Mouse (Mus musculus) left cerebral cortex, adult 2 months (tissue): ENCODE data around the gene Camk1d. TPM values are rescaled to one million over a fixed set of nuclear protein-coding genes. Genes with fewer than 3 reads are reported as not detected.

Source experiments
- DNase-seq, 2 experiments: peaks; one replicate each; pipeline ENCODE4 v3.0.0; 2021 to 2022; ENCODE audit warnings: low spot score in 2 of 2, mixed read lengths in 1 of 2; ENCODE audit errors: extremely low spot score in 1 of 2
- H3K27ac ChIP-seq: fragments of 200-600 bp; 2 replicates; pipeline ENCODE4 v1.8.1; 2022
- H3K4me3 ChIP-seq: fragments of 200-600 bp; 2 replicates; pipeline ENCODE4 v1.8.1; 2022
- CTCF ChIP-seq: fragments of 200-600 bp; IDR thresholded peaks from 2 replicates; pipeline ENCODE4 v1.8.1; 2022; ENCODE audit warnings: antibody characterized with exemption, mild to moderate bottlenecking, moderate library complexity
- intact Hi-C: fragments of 180-260 bp; cut with DNase I; formaldehyde crosslinking; loops from one replicate; pipeline ENCODE4 v1.15.1; 2025
- total RNA-seq, 2 experiments: library from RNA; stranded (reverse); gene quantifications; 2 replicates each; pipeline ENCODE4 v1.2.3; 2021

The Camk1d gene
- total RNA-seq, 2 experiments from 2014 or later = 129 to 132 TPM

GRCm38 (mm10) chr2:5733300-5734085, 19.2 kb upstream of the Camk1d start:
- intact Hi-C loops = no loop called here
- TF ChIP-seq CTCF = no peak
- Histone ChIP-seq H3K4me3 (no peak overlapping the region), H3K27ac (no peak overlapping the region)
- no peak for DNase-seq

GRCm38 (mm10) chr2:5732047-5732446, 17.7 kb upstream of the Camk1d start:
- intact Hi-C loops = no loop called here
- TF ChIP-seq CTCF = no peak
- DNase-seq = no peak
- Histone ChIP-seq H3K27ac (no peak overlapping the region), H3K4me3 (no peak overlapping the region)

DNA sequence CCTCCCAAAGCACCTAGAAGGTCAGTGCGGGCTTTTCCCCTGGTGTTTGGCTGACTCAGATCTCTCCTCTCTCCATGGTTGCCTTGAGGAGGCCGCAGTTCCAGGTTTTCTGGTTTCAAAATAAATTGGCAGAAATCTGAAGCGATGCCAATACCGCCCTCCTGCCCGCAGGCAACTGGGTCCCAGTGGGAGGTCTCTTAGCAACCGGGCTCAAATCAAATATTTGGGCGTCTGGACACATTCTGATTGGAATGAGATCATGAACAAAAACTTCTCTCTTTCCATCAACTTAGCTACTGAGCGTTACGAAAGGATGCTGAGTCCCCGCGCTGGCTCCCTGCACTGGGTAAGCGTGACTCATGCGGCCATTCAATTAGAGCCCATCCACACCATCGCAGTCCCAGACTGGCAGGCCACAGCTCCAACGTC, 16.1 kb upstream of the Camk1d start:
- H3K27ac ChIP-seq = no peak overlapping the region

DNA sequence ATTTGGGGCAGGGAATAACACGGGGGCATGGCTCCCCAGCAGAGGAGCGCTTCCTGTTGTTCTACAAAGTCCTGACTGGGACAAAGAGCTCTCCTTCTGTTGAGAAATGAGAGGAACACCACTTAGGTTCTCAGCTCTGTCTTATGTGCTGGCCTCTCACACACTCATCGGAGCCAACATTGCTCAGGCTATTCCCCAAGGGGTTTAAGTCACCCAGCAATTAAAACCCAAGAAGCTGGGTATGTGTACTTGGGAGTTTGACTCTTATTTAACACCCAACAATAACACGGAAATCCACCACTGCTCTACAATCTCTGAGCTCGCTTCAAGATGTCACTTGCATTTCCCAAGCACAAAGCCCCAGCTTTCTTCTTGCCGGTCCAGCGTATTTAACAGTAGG, 15.6 kb upstream of the Camk1d start:
- no peak for TF ChIP-seq CTCF
- DNase-seq = no peak
- Histone ChIP-seq H3K4me3 (no peak overlapping the region), H3K27ac (no peak overlapping the region)
- intact Hi-C loops = no loop called here

More for the DNA sequence above, 16.1 kb upstream of the Camk1d start:
- intact Hi-C loops = no loop called here
- no peak for TF ChIP-seq CTCF
- no peak overlapping the region for H3K4me3 ChIP-seq
- peak; percentile 35 to 40 for DNase-seq

- Histone ChIP-seq H3K4me3 (no peak overlapping the region), H3K27ac (no peak overlapping the region)
- TF ChIP-seq CTCF = no peak
- no peak for DNase-seq
- intact Hi-C loops = no loop called here
Observed at GRCm38 (mm10) chr2:5725028-5725701, 10.8 kb upstream of the Camk1d start.

DNA sequence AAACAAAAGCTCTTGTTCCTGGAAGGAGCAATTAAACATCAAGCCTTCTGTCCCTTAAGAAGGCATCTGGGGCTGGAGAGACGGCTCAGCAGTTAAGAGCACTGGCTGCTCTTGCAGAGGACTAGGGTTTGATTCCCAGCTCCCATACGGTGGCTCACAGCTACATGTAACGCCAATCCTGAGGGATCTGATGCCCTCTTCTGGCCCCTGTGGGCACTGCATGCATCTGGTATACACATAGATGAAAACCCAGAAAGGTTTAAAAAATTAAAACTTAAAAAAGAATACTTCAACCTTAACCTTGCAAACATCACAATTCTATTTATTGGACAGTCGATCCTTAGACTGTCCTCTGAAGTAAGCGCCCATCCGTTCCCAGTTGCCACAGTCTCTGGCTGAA, 3.4 kb upstream of the Camk1d start:
- peak; percentile 22 for TF ChIP-seq CTCF
- Histone ChIP-seq H3K4me3 (no peak overlapping the region), H3K27ac (no peak overlapping the region)
- DNase-seq = no peak
- intact Hi-C loops = no loop called here

- intact Hi-C loops = loop anchor here (2.0 kb wide), 3 partner anchors 55 to 263 kb away; no protein-coding TSS in a partner anchor
- H3K4me3 ChIP-seq = peak overlapping the region; percentile 93
- no peak for TF ChIP-seq CTCF
- H3K27ac ChIP-seq = peak overlapping the region; percentile 98
- DNase-seq = peak in 1 of 2 experiments; percentile 22
Observed at GRCm38 (mm10) chr2:5715544-5715943, 1.2 kb upstream of the Camk1d start.

GRCm38 (mm10) chr2:5715054-5715410, 717 bp upstream of the Camk1d start:
- intact Hi-C loops = loop anchor here (2.0 kb wide), 3 partner anchors 56 to 262 kb away; no protein-coding TSS in a partner anchor
- peak in 1 of 2 experiments; percentile 20 for DNase-seq
- TF ChIP-seq CTCF = no peak; the same call in 1 of the 2 replicates
- Histone ChIP-seq H3K4me3 (peak overlapping the region; percentile 93), H3K27ac (peak overlapping the region; percentile 98)

DNA sequence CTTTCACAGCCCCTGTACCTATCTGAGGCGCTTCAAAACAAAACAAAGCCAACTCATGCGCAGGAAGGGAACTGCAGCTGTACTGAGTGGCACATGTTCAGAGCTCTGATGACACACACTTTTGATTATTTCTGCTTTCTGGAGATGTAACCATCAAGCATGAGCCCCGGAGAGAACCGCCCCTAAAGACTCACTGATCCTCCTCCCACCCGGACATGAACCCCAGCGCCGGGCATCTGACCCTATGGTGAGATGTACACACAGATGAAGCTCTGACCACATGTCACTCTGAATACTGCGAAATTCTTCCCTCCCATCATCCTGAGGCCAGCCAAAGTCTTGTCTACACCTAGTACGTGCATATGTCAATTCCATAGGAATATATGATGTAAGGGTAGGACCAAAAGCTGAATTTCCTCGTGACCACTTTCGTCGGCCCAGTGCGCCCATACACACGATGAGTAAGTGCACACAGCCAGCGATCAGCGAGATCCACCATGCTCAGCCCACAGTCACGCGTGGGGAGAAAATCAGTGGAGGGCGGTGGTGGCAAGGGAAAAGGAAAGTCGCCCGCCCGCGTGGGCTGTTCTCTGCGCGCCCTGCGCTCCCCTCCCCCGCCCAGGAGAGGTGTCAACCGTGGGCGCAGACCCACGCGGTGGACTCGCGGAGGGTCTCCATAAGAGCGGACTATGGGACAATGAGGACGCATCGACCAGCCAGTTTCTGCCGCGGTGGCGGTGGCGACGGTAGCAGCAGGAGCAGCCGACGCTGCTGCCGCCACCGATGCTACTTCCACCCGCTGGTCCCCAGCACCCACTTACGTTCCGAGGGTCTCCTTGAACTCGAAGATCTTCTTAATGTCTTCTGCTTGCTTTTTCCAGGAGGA, 747 bp downstream of the Camk1d start:
- intact Hi-C loops = loop anchor here (2.0 kb wide), 3 partner anchors 57 to 261 kb away; no protein-coding TSS in a partner anchor
- Histone ChIP-seq H3K27ac (peak overlapping the region; percentile 98), H3K4me3 (peak overlapping the region; percentile 93)
- TF ChIP-seq CTCF = no peak
- DNase-seq = peak; percentile 54 to 61

DNA sequence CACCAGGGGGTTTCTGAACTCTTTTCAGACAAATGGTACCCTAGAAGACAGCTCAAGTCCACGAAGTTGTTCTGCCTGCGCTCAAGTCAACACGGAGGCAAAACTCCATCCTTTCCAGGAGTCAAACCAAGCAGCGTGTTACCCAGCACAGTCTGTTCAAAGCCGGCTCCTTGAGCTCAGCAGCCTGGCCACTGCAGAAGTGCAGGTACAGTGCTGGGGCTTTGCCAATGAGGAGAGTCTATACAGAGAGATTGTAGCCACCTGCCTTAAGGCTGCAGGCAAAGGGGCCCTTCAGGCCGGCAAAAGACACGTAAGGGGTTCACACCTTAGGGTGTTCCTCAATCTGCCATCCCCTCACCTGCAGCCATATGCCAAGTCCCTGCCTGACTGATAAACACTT, 2.1 kb downstream of the Camk1d start:
- intact Hi-C loops = no loop called here
- no peak overlapping the region for H3K27ac ChIP-seq
- no peak for TF ChIP-seq CTCF

GRCm38 (mm10) chr2:5709911-5710310, 4.4 kb downstream of the Camk1d start:
- no peak overlapping the region for H3K27ac ChIP-seq
- intact Hi-C loops = no loop called here
- DNase-seq = no peak
- no peak overlapping the region for H3K4me3 ChIP-seq
- TF ChIP-seq CTCF = no peak

More for the DNA sequence above, 2.1 kb downstream of the Camk1d start:
- no peak for DNase-seq
- H3K4me3 ChIP-seq = peak overlapping the region; percentile 93
